Comparison of ENCODE assay signal across 9 mouse cellular contexts in the genomic region with DNA sequence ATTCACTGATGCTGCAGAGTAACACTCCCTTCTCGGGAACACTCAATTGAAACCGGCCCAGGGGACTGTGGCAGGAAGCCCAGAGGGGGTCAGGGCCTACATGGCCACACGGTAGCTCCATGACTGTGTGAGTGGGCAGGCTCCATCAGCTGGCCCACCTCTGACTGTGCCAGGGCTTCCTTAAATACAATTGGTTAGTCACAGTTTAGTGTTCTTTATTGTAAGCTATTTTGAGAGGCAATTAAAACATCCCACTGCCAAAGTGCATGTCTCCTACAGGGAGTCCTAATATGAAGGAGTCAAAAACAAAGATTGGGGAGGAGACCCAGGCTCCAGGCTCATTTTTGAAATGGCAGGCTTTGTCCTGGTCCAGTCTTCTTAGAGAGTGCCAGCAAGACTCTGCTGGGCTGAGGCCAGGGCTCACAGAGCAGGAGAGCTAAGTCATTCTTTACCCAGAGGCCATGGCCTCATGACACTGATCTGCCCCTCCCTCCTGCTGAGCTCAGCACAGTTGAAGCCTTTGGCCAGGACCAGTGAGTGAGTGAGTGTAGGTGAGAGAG.
DNase-seq lines count a peak whose midpoint lies in the region; ATAC-seq and TF ChIP-seq lines count a peak whose summit lies in the region.
"Had no signal": no experiment of that assay in that cellular context is flagged by ENCODE, and none has a peak within 500 bp of the region (broad histone marks: within the 10 kb centered on the region; RNA-seq: fewer than 3 reads in every experiment).

No protein-coding gene starts in this region.

- no peak overlapping the region for H3K9ac ChIP-seq in heart, postnatal 0 days (replicated peaks; ENCODE audit: low read depth, low read length)

- no peak for TF ChIP-seq CTCF in heart, postnatal 0 days (IDR thresholded peaks at IDR 0.05; ENCODE audit: low read depth)
- TF ChIP-seq CTCF in thymus, adult 2 months (IDR thresholded peaks at IDR 0.05; ENCODE audit: borderline replicate concordance, control insufficient read depth, extremely low read depth, insufficient read depth, low read length, poor library complexity), result no peak

- H3K9me3 ChIP-seq in heart, postnatal 0 days (replicated peaks; ENCODE audit: control insufficient read depth, low read length), result no peaks in the 10 kb centered on the region
- H3K9me3 ChIP-seq: G1E had no signal

- peak; percentile 5 to 10 for DNase-seq in lung, adult 18-20 months
- no peak for DNase-seq in lung, postnatal 25 days (ENCODE audit: low spot score)
- DNase-seq in heart, postnatal 0 days (ENCODE audit: low spot score), result no peak
- peak; percentile 20 for DNase-seq in layer of hippocampus, adult 8-10 months (ENCODE audit: low spot score in 2 of 2)
- peak; percentile 43 for DNase-seq in lung, postnatal 14 days
- DNase-seq in right cerebral cortex, postnatal 36 days (ENCODE audit: low spot score in 2 of 2), result peak; percentile 19 to 32
- no peak for DNase-seq in thymus, adult 2 months

- TF ChIP-seq EP300 in heart, postnatal 0 days (IDR thresholded peaks at IDR 0.05; ENCODE audit: low read depth), result no peak

- no peak overlapping the region for H3K4me2 ChIP-seq in heart, postnatal 0 days (ENCODE audit: low read depth, low read length)

- H3K4me3 ChIP-seq in heart, postnatal 0 days (ENCODE audit: low read depth, low read length), result no peak overlapping the region
- no peak overlapping the region for H3K4me3 ChIP-seq in thymus, adult 2 months (ENCODE audit: control insufficient read depth, insufficient read depth, low read length)

- H3K27me3 ChIP-seq in heart, postnatal 0 days (ENCODE audit: control insufficient read depth, insufficient read depth, low read length), result no peaks in the 10 kb centered on the region
- no peaks in the 10 kb centered on the region for H3K27me3 ChIP-seq in thymus, adult 2 months (ENCODE audit: control insufficient read depth, insufficient read depth, low read length)

- H3K36me3 ChIP-seq in heart, postnatal 0 days (replicated peaks; ENCODE audit: control insufficient read depth, insufficient read depth, low read length), result no peaks in the 10 kb centered on the region
- H3K36me3 ChIP-seq in thymus, adult 2 months (ENCODE audit: control insufficient read depth, insufficient read depth, low read length), result no peaks in the 10 kb centered on the region

- H3K27ac ChIP-seq in heart, postnatal 0 days (ENCODE audit: low read depth), result no peak overlapping the region
- H3K27ac ChIP-seq in thymus, adult 2 months (ENCODE audit: control insufficient read depth, insufficient read depth, low read length), result no peak overlapping the region

- ATAC-seq in common myeloid progenitor, adult 5-6 weeks (replicated peaks; ENCODE audit: low read depth, poor library complexity, severe bottlenecking), result peak; percentile 47; the same call in 1 of the 2 replicates
- peak; percentile 47; the same call in 1 of the 2 replicates for ATAC-seq in heart, postnatal 0 days (ENCODE audit: insufficient read depth, low read depth)

- WGBS in heart, postnatal 0 days, result 34% methylated on average over 3 of the region's 3 CpGs
- whole genome bisulfite sequencing in thymus, adult 2 months, result 91% methylated on average over 3 of the region's 3 CpGs

- TF ChIP-seq POLR2A in thymus, adult 2 months (IDR thresholded peaks at IDR 0.05; ENCODE audit: control insufficient read depth, extremely low read depth, insufficient read depth, low read length, poor library complexity), result no peak

- H3K4me1 ChIP-seq in heart, postnatal 0 days (ENCODE audit: control insufficient read depth, insufficient read depth), result no peaks in the 10 kb centered on the region
- H3K4me1 ChIP-seq in thymus, adult 2 months (replicated peaks; ENCODE audit: control insufficient read depth, insufficient read depth, low read length), result no peaks in the 10 kb centered on the region

Comparison
In these comparisons a context has a peak if more than half of its experiments do, and no peak if none do; other contexts are left out.
1. DNase-seq: peak in lung, adult 18-20 months (2 of 2), layer of hippocampus, adult 8-10 months (2 of 2), lung, postnatal 14 days (single experiment) and right cerebral cortex, postnatal 36 days (2 of 2); none in lung, postnatal 25 days (single experiment), heart, postnatal 0 days (single experiment) and thymus, adult 2 months (single experiment).